Mouse (Mus musculus): ENCODE data around the gene Fscn1.

GRCm38 (mm10) chr5:142950405-142950804, 9.7 kb upstream of the Fscn1 start:
- no peak for TF ChIP-seq POLR2A (IDR thresholded peaks at IDR 0.05; ENCODE audit: borderline replicate concordance, low read depth, low read length)
- TF ChIP-seq CTCF (IDR thresholded peaks at IDR 0.05; ENCODE audit: low read depth, low read length), result no peak

Data from bone marrow macrophage, adult 2 months (primary cell).